Mouse (Mus musculus) ES-E14 (cell line): Measurements from ENCODE around the gene Rbm38.

Source experiments
- HCFC1 ChIP-seq: IDR thresholded peaks from 2 replicates; pipeline ENCODE4 v1.6.1; 2012; ENCODE audit warnings: low read length, inconsistent platforms, borderline replicate concordance; ENCODE audit not compliant: insufficient read depth
- MAFK ChIP-seq: IDR thresholded peaks from 2 replicates; pipeline ENCODE4 v1.6.1; 2014; ENCODE audit warnings: mild to moderate bottlenecking, low read depth, low read length, inconsistent platforms; ENCODE audit not compliant: insufficient read depth

DNA sequence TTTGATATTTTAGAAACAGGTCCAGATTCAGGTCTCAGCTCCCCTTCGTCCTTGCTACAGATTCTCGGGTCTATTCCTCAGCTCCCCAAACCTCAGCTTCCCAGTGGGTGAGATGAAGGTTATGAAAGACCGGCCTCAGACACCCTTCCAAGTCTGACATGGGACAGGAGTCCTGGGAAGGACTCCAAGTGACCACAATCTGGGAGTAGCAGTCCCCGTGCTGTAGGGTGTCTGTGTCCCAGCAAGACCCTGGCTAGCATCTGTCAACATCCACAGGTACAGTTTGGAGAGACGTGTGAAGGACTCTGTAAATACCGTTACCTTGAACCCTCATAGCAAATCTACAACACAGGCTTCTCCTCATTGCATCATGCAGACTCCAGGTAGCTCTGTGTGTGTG is 45.1 kb upstream of the Rbm38 start:
- TF ChIP-seq MAFK (no peak), HCFC1 (no peak)
